Mouse (Mus musculus): ENCODE results near the gene Rec114.

DNA sequence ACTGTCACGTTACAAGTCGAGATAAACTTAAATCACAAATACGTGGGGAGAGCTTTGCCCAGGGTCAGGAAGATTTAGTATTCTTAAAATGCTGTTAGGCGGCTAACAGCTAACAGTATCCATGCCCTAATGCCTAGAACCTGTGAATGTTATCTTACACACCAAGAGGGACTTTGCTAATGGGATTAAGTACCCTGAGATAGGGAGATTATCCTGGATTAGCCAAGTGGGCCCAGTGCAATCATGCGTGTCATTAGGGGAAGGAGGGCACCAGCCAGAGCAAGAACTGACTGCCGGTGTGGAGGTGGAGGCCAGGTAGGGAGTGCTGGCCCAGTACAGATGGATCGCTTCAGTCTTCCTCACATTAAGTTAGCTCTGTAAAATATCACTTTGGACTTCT is 22.7 kb downstream of the Rec114 start:
- TF ChIP-seq TCF12 (IDR thresholded peaks at IDR 0.05; ENCODE audit: insufficient read depth, poor library complexity, severe bottlenecking) = no peak
- TF ChIP-seq POLR2AphosphoS2 (IDR thresholded peaks at IDR 0.05; ENCODE audit: insufficient read length, low read depth) = no peak
- TF ChIP-seq USF1 (IDR thresholded peaks at IDR 0.05; ENCODE audit: low read depth) = no peak
- no peak for TF ChIP-seq MYOG (IDR thresholded peaks at IDR 0.05; ENCODE audit: control insufficient read depth in 1 of 3, insufficient read depth in 1 of 3, insufficient read length in 2 of 3, low read depth in 2 of 3)
- no peak for TF ChIP-seq POLR2A (IDR thresholded peaks at IDR 0.05; ENCODE audit: insufficient read length, low read depth)
